Mouse (Mus musculus) right cerebral cortex, adult 18-20 months (tissue): Measurements from ENCODE around the gene Gm11444.

Experiments
- DNase-seq: peaks from one replicate; pipeline ENCODE4 v3.0.0; 2022; ENCODE audit warnings: mixed read lengths

The Gm11444 gene

GRCm38 (mm10) chr11:85850233-85850632 lies at the start of gene Gm11444:
Gm11444 (minus strand) TSS chr11:85850333.
- no peak for DNase-seq

- no peak for DNase-seq
Observed at GRCm38 (mm10) chr11:85896335-85896985, 46.3 kb upstream of the Gm11444 start.

- DNase-seq: no peak
Observed at GRCm38 (mm10) chr11:85894731-85895545, 44.8 kb upstream of the Gm11444 start.

GRCm38 (mm10) chr11:85894136-85894530 lies 44.0 kb upstream of the Gm11444 start:
- DNase-seq: no peak

GRCm38 (mm10) chr11:85893400-85894135 lies 43.4 kb upstream of the Gm11444 start:
- DNase-seq: no peak

GRCm38 (mm10) chr11:85892771-85893170 lies 42.6 kb upstream of the Gm11444 start:
- no peak for DNase-seq

- DNase-seq: no peak
Observed at GRCm38 (mm10) chr11:85891692-85892040, 41.5 kb upstream of the Gm11444 start.

GRCm38 (mm10) chr11:85891010-85891691 lies 41.0 kb upstream of the Gm11444 start:
- DNase-seq: no peak

GRCm38 (mm10) chr11:85890563-85890845 lies 40.4 kb upstream of the Gm11444 start:
- no peak for DNase-seq

- no peak for DNase-seq
Observed at GRCm38 (mm10) chr11:85889730-85890562, 39.8 kb upstream of the Gm11444 start.

- no peak for DNase-seq
Observed at GRCm38 (mm10) chr11:85889056-85889729, 39.1 kb upstream of the Gm11444 start.

- DNase-seq: no peak
Observed at GRCm38 (mm10) chr11:85888451-85888961, 38.4 kb upstream of the Gm11444 start.

- DNase-seq: no peak
Observed at GRCm38 (mm10) chr11:85887801-85888450, 37.8 kb upstream of the Gm11444 start.

- no peak for DNase-seq
Observed at GRCm38 (mm10) chr11:85887273-85887672, 37.1 kb upstream of the Gm11444 start.

GRCm38 (mm10) chr11:85886429-85886785 lies 36.3 kb upstream of the Gm11444 start:
- DNase-seq: no peak

GRCm38 (mm10) chr11:85885665-85886428 lies 35.7 kb upstream of the Gm11444 start, which contains the start of gene Tbx4:
Tbx4 (plus strand) TSS chr11:85886422.
- DNase-seq: no peak

GRCm38 (mm10) chr11:85884498-85884897 lies 34.4 kb upstream of the Gm11444 start:
- DNase-seq: no peak

- DNase-seq: no peak
Observed at GRCm38 (mm10) chr11:85876059-85876788, 26.1 kb upstream of the Gm11444 start.

- DNase-seq: no peak
Observed at GRCm38 (mm10) chr11:85864363-85864762, 14.2 kb upstream of the Gm11444 start.
